Mouse (Mus musculus) spleen, postnatal 36 days (tissue): ENCODE data around the gene 9930111J21Rik2.
"Not testable (repeated sequence)": the region's sequence is repeated elsewhere in the genome, so short reads cannot be mapped to it uniquely, and the experiment has no call there.

Experiments
- DNase-seq, 2 experiments: peaks; one replicate each; pipeline ENCODE4 v3.0.0; 2022; ENCODE audit warnings: low spot score in 2 of 2, mixed read lengths in 1 of 2

9930111J21Rik2 gene

GRCm38 (mm10) chr11:49051093-49051891 lies at the start of gene 9930111J21Rik2:
TSS of gene 9930111J21Rik2 (minus strand) at chr11:49051242.
- not testable (repeated sequence) for DNase-seq

GRCm38 (mm10) chr11:49100409-49100808 lies 49.4 kb upstream of the 9930111J21Rik2 start:
- no peak for DNase-seq

- DNase-seq = no peak
Observed at GRCm38 (mm10) chr11:49095367-49095766, 44.3 kb upstream of the 9930111J21Rik2 start.

GRCm38 (mm10) chr11:49093861-49094660 lies 43.0 kb upstream of the 9930111J21Rik2 start:
- peak; percentile 57 to 67 for DNase-seq

- DNase-seq = peak; percentile 30 to 39
Observed at GRCm38 (mm10) chr11:49092786-49093185, 41.7 kb upstream of the 9930111J21Rik2 start.

GRCm38 (mm10) chr11:49092053-49092586 lies 41.1 kb upstream of the 9930111J21Rik2 start:
- no peak for DNase-seq

GRCm38 (mm10) chr11:49091171-49091570 lies 40.1 kb upstream of the 9930111J21Rik2 start:
- DNase-seq = no peak

GRCm38 (mm10) chr11:49090551-49090950 lies 39.5 kb upstream of the 9930111J21Rik2 start:
- no peak for DNase-seq

GRCm38 (mm10) chr11:49089735-49090507 lies 38.9 kb upstream of the 9930111J21Rik2 start:
- DNase-seq = no peak

- DNase-seq = no peak
Observed at GRCm38 (mm10) chr11:49088990-49089652, 38.1 kb upstream of the 9930111J21Rik2 start.

GRCm38 (mm10) chr11:49087830-49088616 lies 37.0 kb upstream of the 9930111J21Rik2 start:
- DNase-seq = peak; percentile 79 to 80

GRCm38 (mm10) chr11:49086858-49087361 lies 35.9 kb upstream of the 9930111J21Rik2 start:
- DNase-seq = peak; percentile 30 to 37

GRCm38 (mm10) chr11:49084875-49085274 lies 33.8 kb upstream of the 9930111J21Rik2 start:
- peak; percentile 55 to 60 for DNase-seq

- no peak for DNase-seq
Observed at GRCm38 (mm10) chr11:49084385-49084784, 33.3 kb upstream of the 9930111J21Rik2 start.

- no peak for DNase-seq
Observed at GRCm38 (mm10) chr11:49083808-49084207, 32.8 kb upstream of the 9930111J21Rik2 start.

- DNase-seq = no peak
Observed at GRCm38 (mm10) chr11:49083146-49083545, 32.1 kb upstream of the 9930111J21Rik2 start.

GRCm38 (mm10) chr11:49081886-49082285 lies 30.8 kb upstream of the 9930111J21Rik2 start:
- DNase-seq = no peak

GRCm38 (mm10) chr11:49081356-49081755 lies 30.3 kb upstream of the 9930111J21Rik2 start:
- no peak for DNase-seq

- DNase-seq = no peak
Observed at GRCm38 (mm10) chr11:49080636-49081035, 29.6 kb upstream of the 9930111J21Rik2 start.

GRCm38 (mm10) chr11:49078719-49079118 lies 27.7 kb upstream of the 9930111J21Rik2 start:
- no peak for DNase-seq
